Mouse (Mus musculus): ENCODE measurements at regions not wholly inside any gene's neighbourhood (a gene's known extent, or its start where the extent isn't known, plus 50 kb on each side); places are given as distances from the start of the nearest gene placed in this dataset.

GRCm38 (mm10) chrX:110320250-110320649 is 493.8 kb upstream of the Pou3f4 start (continued):
- TF ChIP-seq NELFE (IDR thresholded peaks at IDR 0.05; ENCODE audit: low read depth, low read length) (no peak), EP300 (IDR thresholded peaks at IDR 0.05; ENCODE audit: low read depth in 1 of 2, low read length in 2 of 2) (peak; percentile 92 to 96), UBTF (IDR thresholded peaks at IDR 0.05; ENCODE audit: borderline replicate concordance, insufficient read depth, low read depth, low read length) (no peak), ZKSCAN1 (IDR thresholded peaks at IDR 0.05; ENCODE audit: low read depth, low read length) (no peak), TCF12 (IDR thresholded peaks at IDR 0.05; ENCODE audit: low read depth, low read length) (peak; percentile 93), POLR2A (IDR thresholded peaks at IDR 0.05; ENCODE audit: control insufficient read depth in 1 of 2, insufficient read depth in 1 of 2, low read depth in 1 of 2, low read length in 2 of 2, poor library complexity in 1 of 2) (no peak), USF2 (IDR thresholded peaks at IDR 0.05; ENCODE audit: borderline replicate concordance in 1 of 2, insufficient read depth in 1 of 2, low read depth in 1 of 2, low read length in 2 of 2) (no peak), POLR2AphosphoS2 (IDR thresholded peaks at IDR 0.05; ENCODE audit: low read length) (no peak), HCFC1 (IDR thresholded peaks at IDR 0.05; ENCODE audit: low read depth, low read length) (0 out of 2 replicates have a peak, but pooled peaks have one; percentile 41), ELF1 (IDR thresholded peaks at IDR 0.05; ENCODE audit: low read depth, low read length) (no peak), ETS1 (IDR thresholded peaks at IDR 0.05; ENCODE audit: low read depth, low read length) (peak; percentile 71), SMC3 (IDR thresholded peaks at IDR 0.05; ENCODE audit: low read depth, low read length) (no peak), RAD21 (IDR thresholded peaks at IDR 0.05; ENCODE audit: low read depth, low read length) (no peak), MYB (IDR thresholded peaks at IDR 0.05; ENCODE audit: low read depth, low read length) (no peak), TAL1 (IDR thresholded peaks at IDR 0.05; ENCODE audit: low read length) (no peak), MYC (IDR thresholded peaks at IDR 0.05; ENCODE audit: low read depth, low read length) (peak; percentile 45; the same call in 1 of the 2 replicates), BHLHE40 (IDR thresholded peaks at IDR 0.05; ENCODE audit: borderline replicate concordance, low read depth, low read length) (no peak)

DNA sequence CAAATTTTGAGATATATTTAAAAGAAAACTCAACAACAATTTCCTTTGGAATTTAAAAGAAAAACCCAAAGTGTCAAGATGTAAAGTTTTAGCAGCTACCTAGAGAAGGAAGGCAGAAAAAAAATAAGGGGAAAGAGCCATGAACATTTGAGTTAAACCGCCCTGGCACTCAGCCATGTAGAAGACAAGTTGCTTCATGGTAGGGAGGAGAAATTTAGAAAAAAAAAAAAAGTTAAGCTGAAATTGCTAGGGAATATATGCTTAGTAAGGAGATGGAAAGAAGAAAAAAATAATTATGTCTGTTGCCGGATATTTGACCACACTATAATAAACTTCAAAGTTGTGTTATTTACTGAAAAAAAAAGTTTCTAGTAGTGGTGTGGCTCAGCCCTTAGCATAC is 479.8 kb upstream of the Pou3f4 start:
- peaks cover 9 to 25% of the 10 kb centered on the region in 2 experiments for H3K4me1 ChIP-seq (ENCODE audit: control insufficient read depth in 1 of 2, insufficient read depth in 2 of 2, low read length in 2 of 2)
- no peaks in the 10 kb centered on the region for H3K27me3 ChIP-seq (ENCODE audit: control insufficient read depth in 1 of 2, insufficient read depth in 2 of 2, low read length in 2 of 2)
- peak; percentile 68 for DNase-seq (ENCODE audit: low read depth, low spot score)

DNA sequence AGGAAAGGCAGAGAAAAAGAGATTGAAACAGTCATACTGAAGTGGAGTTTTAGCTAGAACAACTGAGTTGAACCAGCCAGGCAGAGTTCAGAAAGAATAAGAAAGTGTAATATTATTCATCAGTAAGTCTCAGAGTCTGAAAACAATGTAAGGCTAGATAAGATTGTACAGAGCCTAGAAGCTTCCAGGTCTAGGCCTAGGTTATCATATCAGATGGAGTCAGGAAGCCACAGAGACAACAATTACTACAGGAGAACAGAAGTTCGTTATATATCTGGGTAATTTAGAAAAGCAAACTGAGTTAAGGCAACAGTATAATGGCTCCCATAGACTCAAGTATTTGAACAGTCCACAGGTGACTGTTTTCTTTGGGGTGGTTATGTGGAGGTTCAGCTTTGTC is 479.1 kb upstream of the Pou3f4 start:
- Histone ChIP-seq H3K27me3 (ENCODE audit: control insufficient read depth in 1 of 2, insufficient read depth in 2 of 2, low read length in 2 of 2) (no peaks in the 10 kb centered on the region), H3K4me1 (ENCODE audit: control insufficient read depth in 1 of 2, insufficient read depth in 2 of 2, low read length in 2 of 2) (peaks cover 9 to 25% of the 10 kb centered on the region in 2 experiments), H3K9me3 (replicated peaks; ENCODE audit: insufficient read depth, low read length) (no peaks in the 10 kb centered on the region), H3K36me3 (ENCODE audit: control insufficient read depth in 1 of 2, insufficient read depth in 2 of 2, low read length in 2 of 2) (peaks cover 0 to 28% of the 10 kb centered on the region in 2 experiments; a peak in 2 of 4 replicates), H3K79me2 (ENCODE audit: control insufficient read depth, insufficient read depth, low read length, poor library complexity) (no peaks in the 10 kb centered on the region), H3K9ac (ENCODE audit: control insufficient read depth, low read depth, low read length, poor library complexity, severe bottlenecking) (peak overlapping the region; percentile 45; the same call in 1 of the 2 replicates), H3K4me3 (ENCODE audit: control insufficient read depth in 1 of 2, insufficient read depth in 1 of 2, low read depth in 2 of 2, low read length in 2 of 2) (no peak overlapping the region), H3K27ac (ENCODE audit: control insufficient read depth, low read depth, low read length) (peak overlapping the region; percentile 99)
- DNase-seq (ENCODE audit: low read depth, low spot score), result peak; percentile 86
- TF ChIP-seq NRF1 (IDR thresholded peaks at IDR 0.05; ENCODE audit: insufficient read depth, low read depth, low read length, poor library complexity, severe bottlenecking) (no peak), ZMIZ1 (IDR thresholded peaks at IDR 0.05; ENCODE audit: low read depth, low read length) (no peak), MXI1 (IDR thresholded peaks at IDR 0.05; ENCODE audit: low read depth, low read length) (no peak), ZKSCAN1 (IDR thresholded peaks at IDR 0.05; ENCODE audit: low read depth, low read length) (no peak), MAX (IDR thresholded peaks at IDR 0.05; ENCODE audit: low read length) (no peak), UBTF (IDR thresholded peaks at IDR 0.05; ENCODE audit: borderline replicate concordance, insufficient read depth, low read depth, low read length) (no peak), GATA1 (IDR thresholded peaks at IDR 0.05; ENCODE audit: low read depth, low read length) (peak; percentile 99), ELF1 (IDR thresholded peaks at IDR 0.05; ENCODE audit: low read depth, low read length) (peak; percentile 70; the same call in 1 of the 2 replicates), CHD2 (IDR thresholded peaks at IDR 0.05; ENCODE audit: low read length) (no peak), RCOR1 (IDR thresholded peaks at IDR 0.05; ENCODE audit: low read depth, low read length) (peak; percentile 93), HCFC1 (IDR thresholded peaks at IDR 0.05; ENCODE audit: low read depth, low read length) (0 out of 2 replicates have a peak, but pooled peaks have one; percentile 14), MEF2A (IDR thresholded peaks at IDR 0.05; ENCODE audit: extremely low read depth, insufficient replicate concordance, low read depth, low read length, poor library complexity, severe bottlenecking) (no peak; the same call in 1 of the 2 replicates), RAD21 (IDR thresholded peaks at IDR 0.05; ENCODE audit: low read depth, low read length) (no peak), NELFE (IDR thresholded peaks at IDR 0.05; ENCODE audit: low read depth, low read length) (no peak), ZNF384 (IDR thresholded peaks at IDR 0.05; ENCODE audit: low read depth, low read length) (peak; percentile 42; the same call in 1 of the 2 replicates), TAL1 (IDR thresholded peaks at IDR 0.05; ENCODE audit: low read length) (peak; percentile 66), POLR2A (IDR thresholded peaks at IDR 0.05; ENCODE audit: control insufficient read depth in 1 of 2, insufficient read depth in 1 of 2, low read depth in 1 of 2, low read length in 2 of 2, poor library complexity in 1 of 2) (no peak)

More for the DNA sequence above, 479.8 kb upstream of the Pou3f4 start:
- Histone ChIP-seq H3K36me3 (ENCODE audit: control insufficient read depth in 1 of 2, insufficient read depth in 2 of 2, low read length in 2 of 2) (peaks cover 0 to 28% of the 10 kb centered on the region in 2 experiments; a peak in 2 of 4 replicates), H3K9me3 (replicated peaks; ENCODE audit: insufficient read depth, low read length) (no peaks in the 10 kb centered on the region), H3K27ac (ENCODE audit: control insufficient read depth, low read depth, low read length) (peak overlapping the region; percentile 99), H3K79me2 (ENCODE audit: control insufficient read depth, insufficient read depth, low read length, poor library complexity) (no peaks in the 10 kb centered on the region), H3K9ac (ENCODE audit: control insufficient read depth, low read depth, low read length, poor library complexity, severe bottlenecking) (peak overlapping the region; percentile 45; the same call in 1 of the 2 replicates), H3K4me3 (ENCODE audit: control insufficient read depth in 1 of 2, insufficient read depth in 1 of 2, low read depth in 2 of 2, low read length in 2 of 2) (no peak overlapping the region)
- TF ChIP-seq EP300 (IDR thresholded peaks at IDR 0.05; ENCODE audit: low read depth in 1 of 2, low read length in 2 of 2) (peak; percentile 5 to 40; a peak in 1 of 4 replicates), ZNF384 (IDR thresholded peaks at IDR 0.05; ENCODE audit: low read depth, low read length) (peak; percentile 89), MAX (IDR thresholded peaks at IDR 0.05; ENCODE audit: low read length) (no peak)

Data from MEL (cell line).